Mouse (Mus musculus) erythroblast, embryonic 14.5 days (primary cell): Measurements from ENCODE around the gene Pde11a.

Experiments
- GATA1 ChIP-seq: IDR thresholded peaks from 2 replicates; pipeline ENCODE4 v1.6.1; 2012; ENCODE audit warnings: low read length, inconsistent platforms, mixed read lengths
- TAL1 ChIP-seq: IDR thresholded peaks from 3 replicates; pipeline ENCODE4 v1.6.1; 2012; ENCODE audit warnings: low read length, inconsistent platforms, mixed read lengths

DNA sequence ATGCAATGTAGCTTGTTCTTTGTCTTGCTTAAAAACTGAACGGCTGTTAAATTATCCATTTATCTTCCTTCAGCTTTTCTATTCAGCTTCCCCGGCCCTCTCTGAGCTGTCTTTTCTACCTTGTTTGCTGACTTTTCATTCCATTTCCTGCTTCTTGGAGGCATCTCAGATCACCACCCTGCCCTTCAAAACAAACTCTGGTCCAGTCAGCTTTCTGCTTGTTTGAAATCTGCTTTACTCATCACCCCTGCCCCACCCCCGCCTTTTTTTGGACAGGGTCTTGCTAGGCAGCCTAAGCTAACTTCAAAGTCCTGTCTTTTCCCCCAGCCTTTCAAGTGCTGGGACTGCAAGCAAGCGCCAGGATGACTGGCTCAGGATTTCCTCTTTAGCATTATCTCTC lies 332.4 kb downstream of the Pde11a start:
- TF ChIP-seq GATA1 (no peak), TAL1 (no peak)
